Mouse (Mus musculus) E14TG2a.4 (cell line): ENCODE data around the gene Sumf1.

Experiments used
- CTCF ChIP-seq: conservative IDR thresholded peaks from 2 replicates; pipeline ENCODE4 v1.5.1; 2014; ENCODE audit warnings: low read length
- NANOG ChIP-seq: IDR thresholded peaks from 2 replicates; pipeline ENCODE4 v1.6.1; 2014; ENCODE audit warnings: borderline replicate concordance, low read length, mixed read lengths

- TF ChIP-seq CTCF (no peak), NANOG (no peak)
These were observed 49.2 kb upstream of the Sumf1 start for GRCm38 (mm10) chr6:108234536-108234935.
